Mouse (Mus musculus) retina, postnatal 7 days (tissue): ENCODE measurements around the gene Mrps11.

Experiments used
- DNase-seq: peaks from one replicate; pipeline ENCODE4 v3.0.0-alpha.2; 2012; ENCODE audit warnings: low read depth, low spot score

Mrps11 gene

DNA sequence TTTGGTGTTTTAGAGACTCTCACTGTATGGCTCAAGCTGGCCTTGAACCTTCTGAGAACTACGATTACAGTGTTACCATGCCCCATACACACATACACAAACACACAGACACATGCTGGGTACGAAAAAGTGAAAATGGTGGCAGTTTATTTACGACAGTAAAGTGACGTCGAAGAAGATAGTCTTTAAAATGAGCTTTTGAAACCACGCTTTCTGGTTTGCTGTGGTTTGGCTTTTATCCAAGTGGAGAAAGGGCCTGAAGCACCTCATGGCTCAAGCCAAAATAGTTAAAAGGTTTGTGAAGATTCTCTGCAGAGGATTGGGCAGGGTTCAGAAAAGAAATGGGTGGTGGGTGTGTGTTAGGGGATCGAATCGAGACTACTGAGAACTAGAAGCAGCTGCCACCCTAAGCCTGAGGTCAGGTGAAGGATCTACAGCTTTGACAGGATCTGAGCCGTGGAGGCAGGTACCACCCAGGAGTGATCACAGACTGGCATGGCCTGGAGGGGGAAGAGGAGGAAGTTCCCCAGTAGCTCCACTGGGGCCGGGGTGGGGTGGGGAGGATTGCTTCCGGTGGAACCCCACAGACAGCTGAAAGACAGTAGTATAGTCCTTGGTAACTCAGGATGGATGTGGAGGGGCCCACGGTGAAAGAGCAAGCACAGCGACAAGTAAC lies 11.1 kb downstream of the Mrps11 start:
- DNase-seq = no peak

DNA sequence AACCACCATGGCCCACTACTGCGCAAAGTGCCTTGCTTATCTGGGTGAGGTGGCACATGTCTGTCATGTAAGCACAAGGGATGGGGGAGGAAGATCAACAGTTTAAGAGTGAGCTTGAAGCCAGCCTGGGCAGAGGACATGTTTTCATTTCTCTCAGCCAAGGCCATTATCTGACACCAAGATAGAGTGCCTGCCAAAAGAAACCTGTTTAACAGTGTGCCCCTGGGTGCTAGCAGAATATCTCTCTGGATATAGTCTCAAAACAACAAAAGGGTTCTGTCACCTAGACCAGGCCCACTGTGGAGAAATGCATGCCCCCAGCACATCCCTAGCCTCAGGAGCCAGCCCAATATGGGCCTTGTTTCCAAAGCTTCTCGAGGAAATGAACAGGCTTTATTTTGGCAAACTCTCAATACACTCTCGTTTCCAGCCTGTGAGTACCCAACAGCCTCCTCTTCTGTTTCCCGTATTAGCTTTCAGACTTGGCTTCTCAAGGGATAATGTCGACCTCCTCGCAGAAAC lies 11.7 kb downstream of the Mrps11 start:
- no peak for DNase-seq

DNA sequence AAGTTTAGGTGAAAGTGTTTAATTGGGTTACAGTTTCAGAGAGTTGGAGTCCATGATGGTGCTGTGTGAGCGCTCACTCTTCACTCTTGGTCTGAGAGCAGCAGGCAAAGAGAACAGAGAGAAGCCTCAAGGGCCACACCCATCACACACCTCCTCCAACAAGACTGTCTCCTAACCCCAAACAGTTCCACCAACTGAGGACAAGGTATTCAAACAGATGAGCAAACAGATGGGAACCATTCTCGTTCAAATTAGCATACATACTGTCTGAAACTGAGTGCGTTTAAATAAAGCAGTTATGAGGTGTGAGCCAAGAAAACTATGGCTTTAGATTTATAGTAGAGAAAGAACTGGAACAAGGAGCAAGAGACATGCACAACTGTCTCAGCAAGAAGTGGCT lies 13.7 kb downstream of the Mrps11 start:
- no peak for DNase-seq

DNA sequence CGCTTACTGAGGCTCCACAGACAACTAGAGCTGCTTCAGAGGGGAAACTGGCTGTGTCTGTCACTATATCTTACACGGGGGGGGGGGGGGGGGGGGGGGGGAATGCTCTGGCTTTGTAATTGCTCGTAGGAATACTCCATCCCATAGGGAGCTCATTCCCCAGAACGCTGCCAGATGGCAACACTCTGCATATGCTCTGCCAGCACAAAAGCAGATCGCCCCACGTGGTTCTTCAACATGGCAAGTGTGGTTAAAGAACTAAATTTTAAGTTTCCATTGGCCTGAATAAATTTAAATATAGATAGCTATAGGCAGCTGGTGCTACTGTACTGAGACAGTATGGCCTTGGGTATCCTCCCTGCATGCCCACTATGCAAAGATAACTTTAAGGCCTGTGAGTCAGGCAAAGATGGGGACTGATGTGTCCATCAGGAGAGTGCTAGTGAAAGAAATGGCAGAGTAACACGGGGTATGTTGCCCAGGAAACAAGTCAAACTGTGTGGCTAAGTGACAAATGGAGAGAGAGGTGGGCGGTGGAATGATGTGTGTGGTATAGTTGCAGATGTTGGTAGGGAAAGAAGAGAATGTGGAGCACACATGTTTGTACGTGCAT lies 15.0 kb downstream of the Mrps11 start:
- DNase-seq = no peak

GRCm38 (mm10) chr7:78799730-78800496 lies 17.0 kb downstream of the Mrps11 start:
- DNase-seq = no peak

- DNase-seq = no peak
Measured at GRCm38 (mm10) chr7:78803841-78804240, 20.9 kb downstream of the Mrps11 start.

DNA sequence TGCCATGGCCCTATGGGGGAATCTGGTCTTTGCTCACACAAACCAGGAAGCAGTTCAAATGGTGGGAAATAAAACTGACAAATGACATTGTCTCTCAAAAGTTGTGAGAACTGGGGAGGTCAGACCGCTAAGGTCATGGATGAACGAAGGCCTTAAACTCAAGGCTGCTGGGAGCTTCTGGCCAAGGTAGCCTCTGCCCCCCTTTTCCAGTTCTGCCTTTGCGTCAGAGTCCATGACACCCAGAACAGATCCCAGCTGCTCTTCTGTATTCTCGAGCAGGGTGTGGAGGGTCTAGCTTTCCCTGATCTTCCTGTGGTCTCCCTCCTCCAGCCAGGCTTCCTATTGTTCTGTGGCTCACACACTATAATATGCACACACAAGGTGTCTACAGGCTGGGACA lies 24.3 kb downstream of the Mrps11 start:
- no peak for DNase-seq

DNA sequence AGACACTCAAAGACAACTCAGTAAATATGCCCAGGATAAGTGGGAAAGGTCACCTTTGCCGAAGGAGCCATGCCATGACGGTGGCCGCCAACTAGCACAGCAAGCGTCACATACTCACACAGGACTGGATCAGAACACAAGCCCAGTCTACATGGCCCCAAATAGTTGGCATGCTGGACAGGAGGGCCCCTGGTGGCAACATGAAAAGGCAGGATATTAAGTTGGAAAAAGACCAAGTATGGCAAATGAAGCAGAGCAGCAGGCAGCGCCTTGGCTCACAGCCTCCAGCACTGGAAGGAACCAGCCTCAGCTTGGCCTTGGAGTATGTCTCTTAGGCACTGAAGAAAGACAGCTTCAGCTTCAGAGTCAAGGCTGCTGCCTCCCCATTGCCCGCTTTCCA lies 30.9 kb downstream of the Mrps11 start:
- DNase-seq = no peak

- no peak for DNase-seq
Measured at GRCm38 (mm10) chr7:78814766-78815165, 31.8 kb downstream of the Mrps11 start.

DNA sequence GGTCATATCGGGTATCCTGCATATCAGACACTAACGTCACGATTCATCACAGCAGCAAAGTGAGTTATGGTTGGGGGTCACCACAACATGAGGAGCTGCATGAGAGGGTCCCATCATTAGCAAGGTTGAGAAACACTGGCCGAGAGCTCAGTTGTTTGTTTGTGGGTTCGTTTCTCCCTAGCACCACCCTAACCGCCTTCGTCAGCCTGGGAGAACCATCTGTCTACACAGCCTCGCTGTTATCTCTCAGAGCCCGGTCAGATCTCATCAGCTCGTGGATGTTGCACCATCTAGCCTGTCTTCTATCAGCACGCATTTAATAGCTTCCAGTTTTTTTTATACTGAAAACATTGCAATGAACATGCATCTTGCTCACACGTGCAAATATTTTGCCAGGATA lies 35.4 kb downstream of the Mrps11 start:
- no peak for DNase-seq

DNA sequence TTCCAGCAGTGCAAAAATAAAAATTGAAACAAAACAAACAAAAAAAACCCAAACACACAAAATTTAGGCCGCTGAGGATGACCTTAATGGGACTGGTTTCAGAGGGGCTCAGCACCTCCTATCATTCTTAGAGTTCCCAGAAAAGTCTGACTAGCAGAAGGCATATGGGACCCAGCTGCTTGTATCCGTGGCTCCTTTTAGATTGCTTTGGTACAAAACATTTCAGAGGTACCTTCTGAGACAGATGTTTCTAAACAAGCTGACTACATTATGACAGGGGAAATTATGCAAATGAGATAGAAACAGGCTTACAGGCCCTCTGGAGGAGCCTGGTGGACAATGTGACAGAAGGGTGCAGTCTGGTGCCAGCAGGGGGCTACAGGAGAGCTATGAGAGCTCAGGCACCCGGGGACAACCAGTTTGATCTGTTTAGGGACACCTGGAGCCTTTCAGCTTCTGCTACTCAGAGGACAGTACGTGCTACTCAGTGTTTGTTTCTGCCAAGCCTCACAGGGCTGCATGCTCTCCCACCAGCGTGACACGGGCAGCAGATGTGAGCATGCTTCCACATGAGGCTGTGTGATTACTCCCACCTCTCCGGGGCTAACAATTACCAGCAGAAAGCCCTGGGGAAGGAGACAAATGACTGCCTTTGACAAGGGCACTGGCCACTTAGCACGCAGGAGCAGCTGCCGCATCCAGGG lies 43.9 kb downstream of the Mrps11 start:
- no peak for DNase-seq

DNA sequence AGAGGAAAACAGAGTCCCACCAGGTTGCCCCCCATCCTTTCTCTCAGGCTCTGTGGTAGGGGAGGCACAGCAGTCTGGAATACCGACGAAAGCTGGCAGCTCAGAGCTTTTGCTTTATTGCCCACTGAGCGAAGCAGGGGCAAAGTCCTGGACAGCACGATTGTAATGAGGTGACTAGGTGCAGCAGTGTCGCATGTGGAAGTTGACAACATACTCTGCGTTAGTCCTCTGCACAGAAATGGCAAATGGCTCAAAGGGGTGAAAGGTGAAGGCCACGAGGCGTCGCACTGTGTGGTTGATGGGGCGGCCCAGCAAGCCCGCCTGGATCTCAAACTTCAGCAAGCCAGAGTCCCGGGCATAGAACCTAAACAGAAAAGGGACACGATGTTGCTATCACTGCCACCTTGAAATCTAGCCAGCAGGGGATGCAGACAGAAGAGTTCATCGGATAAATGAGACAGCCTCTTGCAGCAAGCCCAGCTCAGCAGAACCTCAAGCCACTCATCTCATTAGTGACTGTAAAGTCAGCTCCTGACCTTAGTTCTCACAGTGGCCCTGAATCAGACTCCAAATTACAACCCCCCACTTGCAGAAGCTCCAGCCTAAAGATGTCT lies 44.9 kb downstream of the Mrps11 start:
- DNase-seq = no peak

- no peak for DNase-seq
Measured at GRCm38 (mm10) chr7:78835656-78836055, 52.7 kb downstream of the Mrps11 start.

- no peak for DNase-seq
Measured at GRCm38 (mm10) chr7:78837250-78837649, 54.3 kb downstream of the Mrps11 start.

- no peak for DNase-seq
Measured at GRCm38 (mm10) chr7:78841601-78842000, 58.7 kb downstream of the Mrps11 start.
